Mouse (Mus musculus) c-Kit-positive CD71-positive TER-119-positive erythroid progenitor cells, embryonic 14.5 days (primary cell): ENCODE measurements around the gene Trex1.

Source experiments
- DNase-seq: peaks from one replicate; pipeline ENCODE4 v3.0.0-alpha.2; 2013; ENCODE audit warnings: low spot score

Trex1 gene

DNA sequence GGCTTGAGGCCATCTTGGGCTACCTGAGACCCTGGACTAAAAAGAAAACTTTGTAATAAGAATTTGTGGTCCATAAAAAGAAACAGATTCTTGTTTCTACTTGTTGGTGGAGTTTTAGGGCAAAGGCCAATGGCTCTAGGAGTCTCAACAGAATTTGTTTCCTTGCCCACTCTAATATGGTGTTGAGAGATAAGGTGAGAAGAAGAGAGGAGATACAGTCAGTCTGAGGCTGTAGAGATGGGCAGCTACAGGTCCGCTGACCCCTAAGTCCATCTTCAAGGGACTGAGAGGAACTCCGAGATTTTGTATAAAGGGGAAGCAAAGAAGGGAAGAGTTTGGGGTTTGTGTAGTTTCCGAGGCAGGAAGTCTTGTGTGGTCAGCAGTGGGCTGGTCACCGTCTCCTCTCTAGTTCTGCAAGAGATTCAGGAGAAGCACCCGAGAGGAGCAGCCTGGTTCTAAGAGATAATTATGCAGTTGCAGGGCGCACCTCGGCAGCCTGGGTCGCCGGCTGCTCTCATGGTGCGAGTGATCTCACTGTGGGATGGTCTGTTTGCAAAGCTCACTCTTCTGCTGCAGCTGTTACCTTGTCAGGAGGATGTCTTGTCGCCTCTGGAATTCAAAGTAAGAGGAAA lies 42.4 kb downstream of the Trex1 start:
- peak; percentile 51 for DNase-seq

DNA sequence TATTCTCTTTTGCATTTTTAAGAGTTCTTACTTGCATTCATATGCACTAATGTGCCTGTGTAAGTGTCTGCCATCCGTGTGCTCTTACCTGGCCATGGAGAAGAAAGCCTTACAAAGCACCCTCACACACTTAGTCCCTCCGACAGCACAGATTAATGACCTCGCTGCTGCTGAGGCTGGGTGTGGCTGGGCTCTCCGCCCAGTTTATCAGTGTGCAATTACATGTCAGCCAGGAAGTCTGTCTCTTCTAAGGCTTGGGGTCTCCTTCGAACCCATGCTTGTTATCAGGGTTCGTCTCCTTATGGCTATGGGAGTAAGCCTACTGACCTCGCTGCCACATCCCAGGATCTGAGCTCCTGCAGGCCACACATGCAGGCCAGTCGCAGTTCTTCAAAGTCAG lies 44.1 kb downstream of the Trex1 start:
- DNase-seq, result no peak

DNA sequence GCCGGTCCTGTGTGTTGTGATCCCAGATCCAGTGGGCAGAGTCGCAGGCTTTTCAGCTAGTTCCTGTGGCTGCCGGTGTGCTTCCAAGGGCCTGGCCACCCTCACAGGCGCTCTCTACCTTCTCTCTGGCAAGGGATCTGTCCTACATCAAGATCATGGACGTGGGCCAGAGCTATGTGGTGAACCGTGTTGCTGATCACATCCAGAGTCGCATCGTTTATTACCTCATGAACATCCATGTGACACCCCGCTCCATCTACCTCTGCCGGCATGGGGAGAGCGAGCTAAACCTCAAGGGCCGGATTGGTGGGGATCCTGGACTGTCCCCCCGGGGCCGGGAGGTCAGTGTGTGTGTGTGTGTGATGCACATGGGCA lies 49.2 kb downstream of the Trex1 start:
- DNase-seq, result no peak

DNA sequence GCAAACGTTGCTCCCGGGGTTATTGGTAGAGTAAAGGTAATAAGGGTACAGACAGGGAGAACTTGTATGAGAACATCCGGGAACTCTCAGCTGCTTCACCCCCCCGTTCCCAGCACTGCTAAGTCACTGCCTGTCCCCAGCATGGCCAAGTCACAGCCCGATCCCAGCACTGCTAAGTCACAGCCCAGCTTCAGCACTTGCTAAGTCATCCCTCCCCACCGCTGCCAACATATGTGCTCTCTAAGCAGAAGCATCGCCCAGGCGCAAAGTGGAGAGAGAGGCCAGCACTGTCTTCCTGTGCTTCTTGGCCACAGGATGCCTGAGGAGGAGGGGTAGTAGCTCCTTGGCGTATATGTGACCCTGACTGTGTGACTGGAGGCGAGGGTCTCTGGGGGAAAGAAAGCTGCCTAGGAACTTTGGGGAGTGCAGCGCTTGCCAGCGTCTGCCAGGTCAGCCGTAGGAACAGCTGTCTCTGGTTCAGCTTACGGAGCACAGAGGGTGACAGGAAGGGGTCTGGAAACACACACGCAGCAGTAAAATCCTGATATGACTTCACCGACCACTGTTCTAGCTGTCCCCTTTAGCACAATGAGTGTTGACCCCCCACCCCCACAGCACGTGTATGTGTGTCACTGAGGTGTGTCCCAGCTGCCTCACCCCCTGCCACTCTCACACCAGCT lies 49.8 kb downstream of the Trex1 start:
- DNase-seq, result no peak

DNA sequence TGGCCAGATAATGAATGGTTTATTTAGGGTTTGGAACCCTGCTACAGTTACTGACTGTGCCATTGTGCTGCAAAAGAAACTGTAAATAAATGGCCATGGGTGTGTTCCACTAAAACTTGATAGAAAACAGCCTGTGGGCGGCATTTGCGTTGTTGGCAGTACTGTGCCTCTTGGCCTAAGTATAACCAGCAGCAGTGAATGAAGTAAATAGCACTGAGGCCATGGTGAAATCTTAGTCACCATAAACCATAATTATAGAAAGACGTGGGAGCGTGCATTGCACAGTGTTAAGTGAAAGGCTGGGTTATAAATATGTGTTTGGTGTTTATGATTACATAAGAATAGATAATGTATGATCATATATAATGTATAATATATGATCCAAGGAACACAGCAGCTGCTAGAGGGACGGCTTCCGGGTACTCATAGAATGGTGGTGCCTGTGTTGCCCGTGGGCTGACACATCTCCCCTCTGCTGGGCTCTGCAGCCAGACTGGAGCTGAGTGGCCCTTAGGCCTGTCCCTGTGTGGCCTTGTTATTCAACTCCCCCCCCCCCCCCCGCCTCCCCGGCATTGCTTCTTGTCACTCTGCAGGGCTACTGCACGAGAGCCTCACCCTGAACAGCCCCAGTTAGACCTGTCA lies 50.4 kb downstream of the Trex1 start:
- DNase-seq, result no peak

DNA sequence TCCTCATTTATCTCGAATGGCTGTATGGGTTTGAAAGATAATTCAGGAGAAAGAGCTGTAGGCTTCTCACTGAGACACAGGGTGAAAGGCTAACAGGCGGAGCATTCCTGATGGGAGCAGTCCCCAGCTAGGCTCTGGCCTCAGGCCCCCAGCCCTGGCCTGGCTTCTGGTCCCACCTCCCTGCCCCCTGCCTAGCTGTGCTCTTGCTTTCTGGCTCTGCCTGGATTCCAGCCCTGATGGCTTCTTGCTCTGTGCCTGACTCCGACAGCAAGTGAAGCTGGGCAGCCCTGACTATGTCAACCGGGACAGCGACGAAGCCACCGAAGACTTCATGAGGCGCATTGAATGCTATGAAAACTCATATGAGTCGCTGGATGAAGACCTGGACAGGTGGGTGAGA lies 51.5 kb downstream of the Trex1 start:
- DNase-seq, result no peak
